Comparison of ENCODE assay signal across 8 mouse cellular contexts in genomic region chr10:70521379-70521778, GRCm38 (mm10).
DNase-seq lines count a peak whose midpoint lies in the region; ATAC-seq lines count a peak whose summit lies in the region.

No protein-coding gene starts in this region.

- peaks cover 3% of the 10 kb centered on the region; the same call in 1 of the 2 replicates for H3K9me3 ChIP-seq in heart, embryonic 12.5 days (replicated peaks)
- H3K9me3 ChIP-seq in embryonic facial prominence, embryonic 10.5 days = no peaks in the 10 kb centered on the region
- no peaks in the 10 kb centered on the region for H3K9me3 ChIP-seq in hindbrain, embryonic 14.5 days (ENCODE audit: control insufficient read depth, low read length)
- no peaks in the 10 kb centered on the region for H3K9me3 ChIP-seq in midbrain, embryonic 15.5 days

- intact Hi-C loops in heart, postnatal 10 days (cut with DNase I) = no loop called here

- H3K27ac ChIP-seq in heart, embryonic 12.5 days (ENCODE audit: poor library complexity, severe bottlenecking) = no peak overlapping the region
- H3K27ac ChIP-seq in embryonic facial prominence, embryonic 10.5 days (replicated peaks) = no peak overlapping the region
- no peak overlapping the region for H3K27ac ChIP-seq in hindbrain, embryonic 14.5 days
- peak overlapping the region; percentile 82 for H3K27ac ChIP-seq in midbrain, embryonic 15.5 days

- H3K36me3 ChIP-seq in heart, embryonic 12.5 days = 0 out of 2 replicates have a peak, but pooled peaks cover 5% of the 10 kb centered on the region
- H3K36me3 ChIP-seq in embryonic facial prominence, embryonic 10.5 days (replicated peaks) = no peaks in the 10 kb centered on the region; the same call in 1 of the 2 replicates
- H3K36me3 ChIP-seq in hindbrain, embryonic 14.5 days (replicated peaks; ENCODE audit: control insufficient read depth, insufficient read depth) = peaks cover 8% of the 10 kb centered on the region
- no peaks in the 10 kb centered on the region; the same call in 1 of the 2 replicates for H3K36me3 ChIP-seq in midbrain, embryonic 15.5 days (replicated peaks)

- H3K27me3 ChIP-seq in heart, embryonic 12.5 days (replicated peaks) = peaks cover 13% of the 10 kb centered on the region
- peaks cover 19% of the 10 kb centered on the region for H3K27me3 ChIP-seq in embryonic facial prominence, embryonic 10.5 days (replicated peaks; ENCODE audit: low read depth, poor library complexity, severe bottlenecking)
- no peaks in the 10 kb centered on the region for H3K27me3 ChIP-seq in hindbrain, embryonic 14.5 days (ENCODE audit: control insufficient read depth, insufficient read depth, low read length)
- no peaks in the 10 kb centered on the region for H3K27me3 ChIP-seq in midbrain, embryonic 15.5 days (replicated peaks)

- H3K4me3 ChIP-seq in heart, embryonic 12.5 days = peak overlapping the region; percentile 50
- peak overlapping the region; percentile 62 for H3K4me3 ChIP-seq in embryonic facial prominence, embryonic 10.5 days
- H3K4me3 ChIP-seq in hindbrain, embryonic 14.5 days (replicated peaks; ENCODE audit: low read length) = peak overlapping the region; percentile 39
- H3K4me3 ChIP-seq in midbrain, embryonic 15.5 days = peak overlapping the region; percentile 44

- peaks cover 16% of the 10 kb centered on the region for H3K4me1 ChIP-seq in heart, embryonic 12.5 days (replicated peaks)
- H3K4me1 ChIP-seq in embryonic facial prominence, embryonic 10.5 days = peaks cover 26% of the 10 kb centered on the region
- H3K4me1 ChIP-seq in hindbrain, embryonic 14.5 days (replicated peaks; ENCODE audit: control insufficient read depth, insufficient read depth, low read length) = peaks cover 21% of the 10 kb centered on the region
- H3K4me1 ChIP-seq in midbrain, embryonic 15.5 days = peaks cover 31% of the 10 kb centered on the region

- no peak for ATAC-seq in heart, embryonic 12.5 days (ENCODE audit: insufficient number of reproducible peaks, low FRiP score)
- no peak for ATAC-seq in hindbrain, embryonic 14.5 days (ENCODE audit: low FRiP score)
- ATAC-seq in midbrain, embryonic 15.5 days (replicated peaks) = no peak

- no peak overlapping the region for H3K9ac ChIP-seq in heart, embryonic 12.5 days
- H3K9ac ChIP-seq in hindbrain, embryonic 14.5 days = 0 out of 2 replicates have a peak overlapping the region, but pooled peaks have one; percentile 62
- no peak overlapping the region for H3K9ac ChIP-seq in midbrain, embryonic 15.5 days

- WGBS in heart, embryonic 12.5 days = 25% methylated on average over 5 of the region's 5 CpGs
- 21% methylated on average over 5 of the region's 5 CpGs for WGBS in embryonic facial prominence, embryonic 10.5 days
- WGBS in hindbrain, embryonic 14.5 days = 25% methylated on average over 5 of the region's 5 CpGs
- WGBS in midbrain, embryonic 15.5 days = 14% methylated on average over 5 of the region's 5 CpGs

- no peak for DNase-seq in heart, postnatal 10 days
- DNase-seq in embryonic facial prominence, embryonic 10.5 days (ENCODE audit: low spot score) = peak; percentile 29
- no peak for DNase-seq in hindbrain, embryonic 14.5 days (ENCODE audit: low spot score)
- no peak for DNase-seq in adrenal gland, postnatal 14 days
- no peak for DNase-seq in thymus, adult 18-20 months
- no peak for DNase-seq in kidney, adult 11 months

- peak overlapping the region; percentile 85 for H3K4me2 ChIP-seq in heart, embryonic 12.5 days
- H3K4me2 ChIP-seq in hindbrain, embryonic 14.5 days (replicated peaks) = peak overlapping the region; percentile 89
- H3K4me2 ChIP-seq in midbrain, embryonic 15.5 days = peak overlapping the region; percentile 83
